Mouse (Mus musculus): ENCODE data around the gene Sct. TPM values are rescaled to one million over a fixed set of nuclear protein-coding genes. Genes with fewer than 3 reads are reported as not detected.

Gene Sct
- 1.1 and 1.9 TPM in 2 replicates for polyA plus RNA-seq (2015; fragmentation: Nextera tagmentation; extraction: Ambion mirVana)

GRCm38 (mm10) chr7:141278766-141279590, at the start of gene Sct:
Gene Sct (minus strand): TSS chr7:141279133.
- no peaks in the 10 kb centered on the region for H3K36me3 ChIP-seq
- ATAC-seq (ENCODE audit: insufficient number of reproducible peaks, insufficient read depth, low FRiP score, low TSS enrichment, low read depth) = peak; percentile 49; the same call in 1 of the 2 replicates
- peaks cover 9% of the 10 kb centered on the region for H3K4me1 ChIP-seq
- 2% methylated on average over 46 of the region's 46 CpGs for WGBS
- no peak within 1 kb of the TSS for H3K27ac ChIP-seq
- H3K4me2 ChIP-seq = peak within 1 kb of the TSS; percentile 97
- H3K9me3 ChIP-seq = no peaks in the 10 kb centered on the region
- peak within 1 kb of the TSS; percentile 52 for H3K4me3 ChIP-seq
- H3K9ac ChIP-seq = peak within 1 kb of the TSS; percentile 73
- H3K27me3 ChIP-seq = peaks cover 16% of the 10 kb centered on the region

GRCm38 (mm10) chr7:141328373-141328990, 49.5 kb upstream of the Sct start:
- no peaks in the 10 kb centered on the region for H3K27me3 ChIP-seq
- H3K9ac ChIP-seq = peak overlapping the region; percentile 97
- no peaks in the 10 kb centered on the region for H3K9me3 ChIP-seq
- WGBS = 16% methylated on average over 24 of the region's 24 CpGs
- peak overlapping the region; percentile 100 for H3K27ac ChIP-seq
- peaks cover 24% of the 10 kb centered on the region for H3K36me3 ChIP-seq
- peaks cover 31% of the 10 kb centered on the region for H3K4me1 ChIP-seq
- H3K4me3 ChIP-seq = peak overlapping the region; percentile 65
- peak; percentile 23; the same call in 1 of the 2 replicates for ATAC-seq (ENCODE audit: insufficient number of reproducible peaks, insufficient read depth, low FRiP score, low TSS enrichment, low read depth)
- peak overlapping the region; percentile 96 for H3K4me2 ChIP-seq

GRCm38 (mm10) chr7:141327469-141328372, 48.8 kb upstream of the Sct start, which contains the start of the genes Deaf1 and Tmem80:
Gene Deaf1 (minus strand): TSS chr7:141327690.
Gene Tmem80 (plus strand): TSS chr7:141327739.
- no peaks in the 10 kb centered on the region for H3K9me3 ChIP-seq
- H3K4me2 ChIP-seq = peak within 1 kb of the TSS; percentile 96
- H3K27ac ChIP-seq = peak within 1 kb of the TSS; percentile 100
- WGBS = under 1% methylated on average over 105 of the region's 105 CpGs
- peak within 1 kb of the TSS; percentile 65 for H3K4me3 ChIP-seq
- H3K9ac ChIP-seq = peak within 1 kb of the TSS; percentile 97
- H3K27me3 ChIP-seq = no peaks in the 10 kb centered on the region
- H3K4me1 ChIP-seq = peaks cover 31% of the 10 kb centered on the region
- ATAC-seq (ENCODE audit: insufficient number of reproducible peaks, insufficient read depth, low FRiP score, low TSS enrichment, low read depth) = peak; percentile 95
- H3K36me3 ChIP-seq = peaks cover 24% of the 10 kb centered on the region

- Histone ChIP-seq H3K36me3 (peaks cover 26% of the 10 kb centered on the region), H3K4me2 (peak overlapping the region; percentile 96), H3K27ac (peak overlapping the region; percentile 100), H3K9ac (peak overlapping the region; percentile 97), H3K9me3 (no peaks in the 10 kb centered on the region), H3K4me1 (peaks cover 31% of the 10 kb centered on the region), H3K27me3 (no peaks in the 10 kb centered on the region), H3K4me3 (peak overlapping the region; percentile 65)
- peak; percentile 8; the same call in 1 of the 2 replicates for ATAC-seq (ENCODE audit: insufficient number of reproducible peaks, insufficient read depth, low FRiP score, low TSS enrichment, low read depth)
- 4% methylated on average over 35 of the region's 35 CpGs for WGBS
These were observed 47.9 kb upstream of the Sct start for GRCm38 (mm10) chr7:141326546-141327446.

GRCm38 (mm10) chr7:141324686-141325085, 45.8 kb upstream of the Sct start:
- H3K4me3 ChIP-seq = no peak overlapping the region
- no peak overlapping the region for H3K4me2 ChIP-seq
- no peak for ATAC-seq (ENCODE audit: insufficient number of reproducible peaks, insufficient read depth, low FRiP score, low TSS enrichment, low read depth)
- H3K27me3 ChIP-seq = no peaks in the 10 kb centered on the region
- H3K4me1 ChIP-seq = peaks cover 31% of the 10 kb centered on the region
- no peak overlapping the region for H3K9ac ChIP-seq
- no peaks in the 10 kb centered on the region for H3K9me3 ChIP-seq
- H3K36me3 ChIP-seq = peaks cover 45% of the 10 kb centered on the region
- 92% methylated on average over 1 of the region's 1 CpGs for WGBS
- no peak overlapping the region for H3K27ac ChIP-seq

GRCm38 (mm10) chr7:141319446-141319845, 40.5 kb upstream of the Sct start:
- WGBS = 66% methylated on average over 2 of the region's 2 CpGs
- Histone ChIP-seq H3K27ac (no peak overlapping the region), H3K36me3 (peaks cover 97% of the 10 kb centered on the region)

GRCm38 (mm10) chr7:141317619-141318132, 38.7 kb upstream of the Sct start:
- Histone ChIP-seq H3K27ac (no peak overlapping the region), H3K36me3 (peaks cover 96% of the 10 kb centered on the region), H3K27me3 (no peaks in the 10 kb centered on the region), H3K9ac (no peak overlapping the region), H3K9me3 (no peaks in the 10 kb centered on the region), H3K4me1 (no peaks in the 10 kb centered on the region), H3K4me2 (no peak overlapping the region), H3K4me3 (no peak overlapping the region)
- WGBS = 84% methylated on average over 1 of the region's 1 CpGs
- no peak for ATAC-seq (ENCODE audit: insufficient number of reproducible peaks, insufficient read depth, low FRiP score, low TSS enrichment, low read depth)

More at GRCm38 (mm10) chr7:141319446-141319845, 40.5 kb upstream of the Sct start:
- H3K9ac ChIP-seq = no peak overlapping the region
- H3K9me3 ChIP-seq = no peaks in the 10 kb centered on the region
- no peak overlapping the region for H3K4me3 ChIP-seq
- H3K27me3 ChIP-seq = no peaks in the 10 kb centered on the region
- no peak for ATAC-seq (ENCODE audit: insufficient number of reproducible peaks, insufficient read depth, low FRiP score, low TSS enrichment, low read depth)
- H3K4me1 ChIP-seq = no peaks in the 10 kb centered on the region
- no peak overlapping the region for H3K4me2 ChIP-seq

- H3K36me3 ChIP-seq = peaks cover 96% of the 10 kb centered on the region
- no peaks in the 10 kb centered on the region for H3K27me3 ChIP-seq
- H3K4me1 ChIP-seq = no peaks in the 10 kb centered on the region
- H3K27ac ChIP-seq = no peak overlapping the region
- H3K4me2 ChIP-seq = no peak overlapping the region
- no peak overlapping the region for H3K9ac ChIP-seq
- no peak for ATAC-seq (ENCODE audit: insufficient number of reproducible peaks, insufficient read depth, low FRiP score, low TSS enrichment, low read depth)
- no peak overlapping the region for H3K4me3 ChIP-seq
- WGBS = 80% methylated on average over 5 of the region's 5 CpGs
- H3K9me3 ChIP-seq = no peaks in the 10 kb centered on the region
These were observed 37.0 kb upstream of the Sct start for GRCm38 (mm10) chr7:141315974-141316373.

- H3K4me2 ChIP-seq = no peak overlapping the region
- H3K4me1 ChIP-seq = no peaks in the 10 kb centered on the region
- H3K4me3 ChIP-seq = no peak overlapping the region
- ATAC-seq (ENCODE audit: insufficient number of reproducible peaks, insufficient read depth, low FRiP score, low TSS enrichment, low read depth) = no peak
- no peak overlapping the region for H3K9ac ChIP-seq
- no peak overlapping the region for H3K27ac ChIP-seq
- 86% methylated on average over 8 of the region's 8 CpGs for WGBS
- H3K27me3 ChIP-seq = no peaks in the 10 kb centered on the region
- no peaks in the 10 kb centered on the region for H3K9me3 ChIP-seq
- H3K36me3 ChIP-seq = peaks cover 97% of the 10 kb centered on the region
These were observed 36.1 kb upstream of the Sct start for GRCm38 (mm10) chr7:141315076-141315475.

- H3K27me3 ChIP-seq = no peaks in the 10 kb centered on the region
- ATAC-seq (ENCODE audit: insufficient number of reproducible peaks, insufficient read depth, low FRiP score, low TSS enrichment, low read depth) = no peak
- no peak overlapping the region for H3K4me2 ChIP-seq
- H3K9me3 ChIP-seq = no peaks in the 10 kb centered on the region
- no peaks in the 10 kb centered on the region for H3K4me1 ChIP-seq
- H3K36me3 ChIP-seq = peaks cover 98% of the 10 kb centered on the region
- H3K4me3 ChIP-seq = no peak overlapping the region
- no peak overlapping the region for H3K27ac ChIP-seq
- H3K9ac ChIP-seq = 0 out of 2 replicates have a peak overlapping the region, but pooled peaks have one; percentile 52
- 86% methylated on average over 2 of the region's 2 CpGs for WGBS
These were observed 35.5 kb upstream of the Sct start for GRCm38 (mm10) chr7:141314416-141314815.

Measured in embryonic facial prominence, embryonic 13.5 days (tissue).